Mouse (Mus musculus) kidney, embryonic 15.5 days (tissue): ENCODE data around the gene Fcna. TPM values are rescaled to one million over a fixed set of nuclear protein-coding genes. Genes with fewer than 3 reads are reported as not detected.

ENCODE experiments used
- ATAC-seq: fragments of 200-750 bp; cut with Nextera tagmentation; replicated peaks from 2 replicates; pipeline ENCODE4 v1.8.0; 2017; ENCODE audit warnings: moderate TSS enrichment; ENCODE audit not compliant: low FRiP score
- H3K27ac ChIP-seq: fragments of 300-500 bp; sonication (generic); 2 replicates; pipeline ENCODE4 v1.5.1; 2015; ENCODE audit warnings: mild to moderate bottlenecking, inconsistent platforms
- H3K27me3 ChIP-seq: fragments of 300-500 bp; sonication (generic); 2 replicates; pipeline ENCODE4 v1.6.1; 2015; ENCODE audit warnings: inconsistent platforms
- H3K36me3 ChIP-seq: fragments of 300-500 bp; sonication (generic); 2 replicates; pipeline ENCODE4 v1.6.1; 2015; ENCODE audit warnings: inconsistent platforms
- H3K4me1 ChIP-seq: fragments of 300-500 bp; sonication (generic); 2 replicates; pipeline ENCODE4 v1.6.1; 2015; ENCODE audit warnings: inconsistent platforms
- H3K4me2 ChIP-seq: fragments of 300-500 bp; sonication (generic); 2 replicates; pipeline ENCODE4 v1.6.1; 2015; ENCODE audit warnings: moderate library complexity, mild to moderate bottlenecking, inconsistent platforms
- H3K4me3 ChIP-seq: fragments of 300-500 bp; sonication (generic); replicated peaks from 2 replicates; pipeline ENCODE4 v1.5.1; 2015; ENCODE audit warnings: mild to moderate bottlenecking, inconsistent platforms
- H3K9ac ChIP-seq: fragments of 300-500 bp; sonication (generic); 2 replicates; pipeline ENCODE4 v1.6.1; 2015; ENCODE audit warnings: mild to moderate bottlenecking, inconsistent platforms
- H3K9me3 ChIP-seq: fragments of 300-500 bp; sonication (generic); replicated peaks from 2 replicates; pipeline ENCODE4 v1.6.1; 2016; ENCODE audit warnings: inconsistent platforms
- WGBS: fragments of 180-500 bp; shearing (Covaris S2); methylation state at CpG from one replicate; pipeline ENCODE4 v1.1.7; 2015; ENCODE audit warnings: mixed read lengths; 5-methylcytosine and 5-hydroxymethylcytosine counted together
- polyA plus RNA-seq: library from polyadenylated mRNA; unstranded; fragments of >200 nt; fragmentation: Nextera tagmentation; extraction: Ambion mirVana; gene quantifications from 2 replicates; pipeline ENCODE4 v1.2.1, GENCODE M21; 2015

Gene Fcna
- polyA plus RNA-seq, 1 experiment from 2014 or later: 4.2 TPM

- Histone ChIP-seq H3K4me2 (no peak overlapping the region), H3K27me3 (peaks cover 38% of the 10 kb centered on the region), H3K36me3 (peaks cover 46% of the 10 kb centered on the region), H3K4me1 (peaks cover 52% of the 10 kb centered on the region), H3K4me3 (no peak overlapping the region), H3K9ac (no peak overlapping the region), H3K27ac (no peak overlapping the region), H3K9me3 (no peaks in the 10 kb centered on the region)
- ATAC-seq: no peak
- 55% methylated on average over 12 of the region's 12 CpGs for WGBS
These were observed 45.2 kb downstream of the Fcna start for GRCm38 (mm10) chr2:25582466-25583119.

- H3K4me1 ChIP-seq: peaks cover 59% of the 10 kb centered on the region
- no peaks in the 10 kb centered on the region for H3K9me3 ChIP-seq
- H3K27ac ChIP-seq: no peak overlapping the region
- WGBS: 30% methylated on average over 6 of the region's 6 CpGs
- H3K4me3 ChIP-seq: no peak overlapping the region
- H3K36me3 ChIP-seq: peaks cover 39% of the 10 kb centered on the region
- no peak for ATAC-seq
- H3K9ac ChIP-seq: no peak overlapping the region
- H3K4me2 ChIP-seq: peak overlapping the region; percentile 70; the same call in 1 of the 2 replicates
- H3K27me3 ChIP-seq: peaks cover 45% of the 10 kb centered on the region
These were observed 45.9 kb downstream of the Fcna start for GRCm38 (mm10) chr2:25581901-25582301.

- peaks cover 60% of the 10 kb centered on the region for H3K4me1 ChIP-seq
- H3K36me3 ChIP-seq: peaks cover 34% of the 10 kb centered on the region
- WGBS: 5% methylated on average over 19 of the region's 19 CpGs
- H3K4me3 ChIP-seq: peak within 1 kb of the TSS; percentile 39
- H3K27me3 ChIP-seq: peaks cover 50% of the 10 kb centered on the region
- H3K9me3 ChIP-seq: no peaks in the 10 kb centered on the region
- H3K9ac ChIP-seq: no peak within 1 kb of the TSS
- ATAC-seq: peak; percentile 47
- H3K4me2 ChIP-seq: peak within 1 kb of the TSS; percentile 70
- H3K27ac ChIP-seq: no peak within 1 kb of the TSS
These were observed 46.5 kb downstream of the Fcna start, which contains the start of gene Ajm1 for GRCm38 (mm10) chr2:25581294-25581864. Ajm1 (minus strand) TSS chr2:25581757.

GRCm38 (mm10) chr2:25580621-25581101 lies 47.2 kb downstream of the Fcna start:
- peak overlapping the region; percentile 70 for H3K4me2 ChIP-seq
- H3K4me3 ChIP-seq: no peak overlapping the region
- no peak overlapping the region for H3K27ac ChIP-seq
- H3K9ac ChIP-seq: no peak overlapping the region
- H3K4me1 ChIP-seq: peaks cover 66% of the 10 kb centered on the region
- no peak for ATAC-seq
- no peaks in the 10 kb centered on the region for H3K9me3 ChIP-seq
- WGBS: 49% methylated on average over 6 of the region's 6 CpGs
- peaks cover 56% of the 10 kb centered on the region for H3K27me3 ChIP-seq
- H3K36me3 ChIP-seq: peaks cover 28% of the 10 kb centered on the region

- no peaks in the 10 kb centered on the region for H3K9me3 ChIP-seq
- peaks cover 71% of the 10 kb centered on the region for H3K4me1 ChIP-seq
- no peak for ATAC-seq
- 4% methylated on average over 27 of the region's 27 CpGs for WGBS
- H3K4me2 ChIP-seq: peak overlapping the region; percentile 47
- peaks cover 56% of the 10 kb centered on the region for H3K27me3 ChIP-seq
- H3K9ac ChIP-seq: no peak overlapping the region
- peaks cover 21% of the 10 kb centered on the region for H3K36me3 ChIP-seq
- H3K4me3 ChIP-seq: peak overlapping the region; percentile 36
- H3K27ac ChIP-seq: no peak overlapping the region
These were observed 47.9 kb downstream of the Fcna start for GRCm38 (mm10) chr2:25579737-25580460.

GRCm38 (mm10) chr2:25578796-25579736 lies 48.8 kb downstream of the Fcna start:
- no peak for ATAC-seq
- Histone ChIP-seq H3K9ac (no peak overlapping the region), H3K4me3 (peak overlapping the region; percentile 36), H3K27ac (no peak overlapping the region), H3K4me1 (peaks cover 73% of the 10 kb centered on the region), H3K36me3 (peaks cover 12% of the 10 kb centered on the region), H3K9me3 (no peaks in the 10 kb centered on the region), H3K4me2 (peak overlapping the region; percentile 56), H3K27me3 (peaks cover 56% of the 10 kb centered on the region)
- 6% methylated on average over 69 of the region's 77 CpGs for WGBS

- 5% methylated on average over 75 of the region's 75 CpGs for WGBS
- H3K27ac ChIP-seq: no peak overlapping the region
- peaks cover 56% of the 10 kb centered on the region for H3K27me3 ChIP-seq
- H3K4me2 ChIP-seq: peak overlapping the region; percentile 56
- H3K36me3 ChIP-seq: peaks cover 4% of the 10 kb centered on the region
- H3K4me3 ChIP-seq: peak overlapping the region; percentile 36
- no peak overlapping the region for H3K9ac ChIP-seq
- H3K4me1 ChIP-seq: peaks cover 82% of the 10 kb centered on the region
- no peaks in the 10 kb centered on the region for H3K9me3 ChIP-seq
- ATAC-seq: no peak
These were observed 49.7 kb downstream of the Fcna start for GRCm38 (mm10) chr2:25577951-25578795.

- H3K4me3 ChIP-seq: peak overlapping the region; percentile 36
- no peak overlapping the region for H3K9ac ChIP-seq
- no peaks in the 10 kb centered on the region for H3K9me3 ChIP-seq
- peaks cover 56% of the 10 kb centered on the region for H3K27me3 ChIP-seq
- WGBS: 13% methylated on average over 92 of the region's 92 CpGs
- no peak overlapping the region for H3K27ac ChIP-seq
- H3K36me3 ChIP-seq: peaks cover 9% of the 10 kb centered on the region
- peak overlapping the region; percentile 56 for H3K4me2 ChIP-seq
- peaks cover 76% of the 10 kb centered on the region for H3K4me1 ChIP-seq
- no peak for ATAC-seq
These were observed 50.6 kb downstream of the Fcna start for GRCm38 (mm10) chr2:25576965-25577891.

GRCm38 (mm10) chr2:25576028-25576850 lies 51.6 kb downstream of the Fcna start:
- Histone ChIP-seq H3K27ac (no peak overlapping the region), H3K36me3 (peaks cover 18% of the 10 kb centered on the region), H3K4me3 (no peak overlapping the region), H3K27me3 (peaks cover 55% of the 10 kb centered on the region), H3K9me3 (no peaks in the 10 kb centered on the region), H3K9ac (no peak overlapping the region), H3K4me2 (peak overlapping the region; percentile 90; the same call in 1 of the 2 replicates), H3K4me1 (peaks cover 67% of the 10 kb centered on the region)
- no peak for ATAC-seq
- WGBS: 78% methylated on average over 16 of the region's 16 CpGs
